Mouse (Mus musculus) liver, postnatal 0 days (tissue): ENCODE measurements around the gene Necab3. TPM values are rescaled to one million over a fixed set of nuclear protein-coding genes. Genes with fewer than 3 reads are reported as not detected.

ENCODE experiments used
- ATAC-seq: fragments of 200-750 bp; cut with Nextera tagmentation; 2 replicates; pipeline ENCODE4 v1.8.0; 2017; ENCODE audit warnings: mild to moderate bottlenecking, moderate library complexity
- DNase-seq: peaks from one replicate; pipeline ENCODE4 v3.0.0-alpha.2; 2016
- H3K27ac ChIP-seq: fragments of 300-500 bp; sonication (generic); 2 replicates; pipeline ENCODE4 v1.5.1; 2014; ENCODE audit warnings: antibody characterized with exemption, moderate library complexity, mild to moderate bottlenecking, low read depth
- H3K27me3 ChIP-seq: fragments of 300-500 bp; sonication (generic); 2 replicates; pipeline ENCODE4 v1.6.1; 2014; ENCODE audit warnings: low read length, control low read depth, mixed read lengths; ENCODE audit not compliant: insufficient read depth
- H3K36me3 ChIP-seq: fragments of 300-500 bp; sonication (generic); replicated peaks from 2 replicates; pipeline ENCODE4 v1.6.1; 2014; ENCODE audit warnings: mild to moderate bottlenecking, control low read depth, low read length, moderate library complexity, mixed read lengths; ENCODE audit not compliant: insufficient read depth
- H3K4me1 ChIP-seq: fragments of 300-500 bp; sonication (generic); 2 replicates; pipeline ENCODE4 v1.6.1; 2014; ENCODE audit warnings: antibody characterized with exemption, mild to moderate bottlenecking, control low read depth; ENCODE audit not compliant: insufficient read depth
- H3K4me2 ChIP-seq: fragments of 300-500 bp; sonication (generic); 2 replicates; pipeline ENCODE4 v1.6.1; 2014; ENCODE audit warnings: low read depth, mild to moderate bottlenecking, low read length, moderate library complexity, mixed read lengths
- H3K4me3 ChIP-seq: fragments of 300-500 bp; sonication (generic); 2 replicates; pipeline ENCODE4 v1.5.1; 2014; ENCODE audit warnings: low read depth, low read length
- H3K9ac ChIP-seq: fragments of 300-500 bp; sonication (generic); replicated peaks from 2 replicates; pipeline ENCODE4 v1.6.1; 2014; ENCODE audit warnings: mild to moderate bottlenecking, moderate library complexity
- H3K9me3 ChIP-seq: fragments of 300-500 bp; sonication (generic); 2 replicates; pipeline ENCODE4 v1.6.1; 2016; ENCODE audit warnings: mild to moderate bottlenecking, control low read depth, low read length, mixed read lengths
- CTCF ChIP-seq: sonication (generic); IDR thresholded peaks from 2 replicates; pipeline ENCODE4 v1.5.1; 2016; ENCODE audit warnings: antibody characterized with exemption, low read depth
- EP300 ChIP-seq: IDR thresholded peaks from 2 replicates; pipeline ENCODE4 v1.6.1; 2016; ENCODE audit warnings: antibody characterized with exemption, low read depth, mild to moderate bottlenecking
- WGBS: fragments of 180-500 bp; shearing (Covaris S2); extraction: QIAGEN DNeasy Blood & Tissue Kit; methylation state at CpG from one replicate; pipeline ENCODE4 v1.1.7; 2014; ENCODE audit not compliant: insufficient replicate concordance; 5-methylcytosine and 5-hydroxymethylcytosine counted together
- polyA plus RNA-seq: library from polyadenylated mRNA; unstranded; fragments of >200 nt; fragmentation: Nextera tagmentation; extraction: Ambion mirVana; gene quantifications from 2 replicates; pipeline ENCODE4 v1.2.1, GENCODE M21; 2015

Necab3 gene
- polyA plus RNA-seq, 1 experiment from 2014 or later: 0.13 TPM

DNA sequence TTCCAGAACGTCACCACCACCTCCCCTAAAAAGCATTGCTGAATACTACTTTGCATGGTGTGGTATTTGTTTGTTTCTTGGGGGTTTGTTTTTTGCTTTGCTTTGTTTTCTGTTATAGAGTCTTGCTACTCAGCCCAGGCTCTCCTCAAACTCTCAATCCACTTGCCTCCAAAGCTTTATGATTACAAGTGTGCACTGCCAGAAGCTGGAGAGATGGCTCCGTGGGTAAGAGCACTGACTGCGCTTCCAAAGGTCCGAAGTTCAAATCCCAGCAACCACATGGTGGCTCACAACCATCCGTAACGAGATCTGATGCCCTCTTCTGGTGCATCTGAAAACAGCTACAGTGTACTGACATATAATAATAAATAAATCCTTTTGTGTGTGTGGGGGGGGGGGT, 41.9 kb upstream of the Necab3 start:
- Histone ChIP-seq H3K27ac (peak overlapping the region; percentile 26; the same call in 1 of the 2 replicates), H3K9ac (no peak overlapping the region), H3K27me3 (no peaks in the 10 kb centered on the region), H3K36me3 (peaks cover 15% of the 10 kb centered on the region), H3K4me2 (peak overlapping the region; percentile 31), H3K4me1 (peaks cover 18% of the 10 kb centered on the region), H3K4me3 (no peak overlapping the region), H3K9me3 (no peaks in the 10 kb centered on the region)
- DNase-seq: no peak
- 56% methylated on average over 6 of the region's 6 CpGs for WGBS
- ATAC-seq: no peak
- TF ChIP-seq EP300 (no peak), CTCF (peak; percentile 37; the same call in 1 of the 2 replicates)

DNA sequence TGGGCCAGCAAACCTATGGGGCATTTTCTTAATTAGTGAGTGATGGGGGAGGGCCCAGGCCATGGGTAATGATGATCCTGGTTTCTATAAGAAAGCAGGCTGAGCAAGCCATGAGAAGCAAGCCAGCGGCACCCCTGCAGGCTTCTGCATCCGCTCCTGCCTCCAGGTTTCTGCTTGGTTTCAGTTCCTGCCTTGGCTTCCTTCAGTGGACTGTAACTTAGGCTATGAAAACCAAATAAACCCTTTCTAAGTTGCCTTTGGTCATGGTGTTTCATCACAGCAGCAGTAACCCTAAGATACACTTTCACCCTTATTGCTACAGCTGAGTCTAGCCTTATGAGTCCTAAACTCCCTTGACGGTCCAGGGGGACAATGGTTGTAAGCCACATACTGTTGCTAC, 38.7 kb upstream of the Necab3 start:
- Histone ChIP-seq H3K4me2 (no peak overlapping the region), H3K4me1 (peaks cover 5% of the 10 kb centered on the region), H3K9ac (no peak overlapping the region), H3K27ac (no peak overlapping the region), H3K9me3 (no peaks in the 10 kb centered on the region), H3K4me3 (no peak overlapping the region), H3K27me3 (no peaks in the 10 kb centered on the region), H3K36me3 (peaks cover 26% of the 10 kb centered on the region)
- WGBS: 76% methylated on average over 3 of the region's 3 CpGs
- TF ChIP-seq EP300 (no peak), CTCF (no peak)
- DNase-seq (no peak), ATAC-seq (no peak)

DNA sequence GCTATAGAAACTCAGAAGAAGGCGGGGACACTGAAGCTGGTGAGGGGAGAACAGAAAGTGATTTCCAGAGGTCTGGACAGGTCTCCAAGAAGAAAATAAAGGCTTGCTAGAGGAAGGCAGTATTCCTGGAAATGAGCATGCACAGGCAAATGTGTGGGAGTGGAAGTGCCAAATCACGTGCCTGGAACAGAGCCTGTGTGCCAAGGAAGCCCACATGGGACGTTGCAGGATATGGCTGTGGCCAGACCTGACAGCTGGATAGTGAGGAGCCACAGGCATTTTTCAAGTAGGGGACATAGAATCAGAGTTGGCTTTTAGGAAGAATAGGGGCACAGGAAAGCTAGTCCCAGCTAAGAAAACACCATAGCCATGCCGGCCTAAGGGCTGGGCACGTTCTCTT, 37.1 kb upstream of the Necab3 start:
- Histone ChIP-seq H3K9ac (no peak overlapping the region), H3K4me3 (no peak overlapping the region), H3K4me1 (peaks cover 3% of the 10 kb centered on the region; the same call in 1 of the 2 replicates), H3K27ac (no peak overlapping the region), H3K27me3 (no peaks in the 10 kb centered on the region), H3K36me3 (peaks cover 33% of the 10 kb centered on the region), H3K9me3 (no peaks in the 10 kb centered on the region), H3K4me2 (no peak overlapping the region)
- TF ChIP-seq CTCF: no peak
- ATAC-seq: no peak
- no peak for DNase-seq
- WGBS: 75% methylated on average over 5 of the region's 5 CpGs

DNA sequence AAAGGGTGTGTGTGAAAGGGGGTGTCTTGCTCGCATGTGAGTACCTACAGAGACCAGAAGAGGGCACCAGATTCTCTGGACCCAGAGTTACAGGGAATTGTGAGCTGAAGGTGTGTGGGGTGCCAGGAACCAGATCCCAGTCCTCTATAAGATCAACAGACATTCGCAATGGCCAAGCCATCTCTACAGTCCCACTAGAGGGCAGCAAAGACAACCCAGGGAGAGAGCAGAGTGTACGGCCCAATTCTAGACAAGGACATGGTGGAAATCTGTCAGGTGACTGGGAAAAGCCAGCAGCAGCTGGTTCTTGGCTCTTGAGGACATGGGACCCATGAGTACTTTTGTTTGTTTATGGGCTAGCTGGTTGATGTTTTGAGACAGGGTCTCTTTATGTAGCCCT, 34.3 kb upstream of the Necab3 start:
- TF ChIP-seq CTCF: peak; percentile 85
- TF ChIP-seq EP300: no peak
- ATAC-seq (peak; percentile 53), DNase-seq (no peak)
- Histone ChIP-seq H3K9me3 (no peaks in the 10 kb centered on the region), H3K36me3 (peaks cover 33% of the 10 kb centered on the region), H3K27me3 (no peaks in the 10 kb centered on the region), H3K4me2 (no peak overlapping the region), H3K4me1 (peaks cover 2% of the 10 kb centered on the region; the same call in 1 of the 2 replicates), H3K4me3 (no peak overlapping the region), H3K27ac (no peak overlapping the region), H3K9ac (no peak overlapping the region)
- WGBS: 70% methylated on average over 3 of the region's 3 CpGs

DNA sequence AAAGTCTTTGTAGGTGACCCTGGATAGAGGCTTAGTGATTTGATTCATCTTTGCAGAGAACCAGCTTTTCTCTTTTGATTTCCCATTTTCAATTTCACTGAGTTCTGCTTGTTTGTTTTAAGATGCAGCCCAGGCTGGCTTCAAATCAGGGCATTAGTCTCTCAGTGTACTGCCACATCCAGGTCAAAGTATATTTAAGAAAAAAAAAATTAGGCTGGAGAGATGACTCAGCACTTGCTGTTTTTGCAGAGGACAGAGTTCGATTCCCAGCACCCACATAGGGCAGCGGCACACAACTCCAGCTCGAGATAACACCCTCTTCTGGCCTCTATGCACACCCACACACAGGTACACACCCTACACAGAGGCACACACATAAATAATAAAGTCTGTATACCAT, 32.5 kb upstream of the Necab3 start:
- DNase-seq: no peak
- ATAC-seq: no peak
- peaks cover 48% of the 10 kb centered on the region for H3K36me3 ChIP-seq
- no peak overlapping the region for H3K4me2 ChIP-seq
- H3K4me1 ChIP-seq: no peaks in the 10 kb centered on the region
- H3K27me3 ChIP-seq: no peaks in the 10 kb centered on the region
- no peaks in the 10 kb centered on the region for H3K9me3 ChIP-seq
- TF ChIP-seq CTCF (no peak), EP300 (no peak)
- H3K27ac ChIP-seq: no peak overlapping the region
- no peak overlapping the region for H3K9ac ChIP-seq
- 75% methylated on average over 3 of the region's 3 CpGs for WGBS
- no peak overlapping the region for H3K4me3 ChIP-seq

DNA sequence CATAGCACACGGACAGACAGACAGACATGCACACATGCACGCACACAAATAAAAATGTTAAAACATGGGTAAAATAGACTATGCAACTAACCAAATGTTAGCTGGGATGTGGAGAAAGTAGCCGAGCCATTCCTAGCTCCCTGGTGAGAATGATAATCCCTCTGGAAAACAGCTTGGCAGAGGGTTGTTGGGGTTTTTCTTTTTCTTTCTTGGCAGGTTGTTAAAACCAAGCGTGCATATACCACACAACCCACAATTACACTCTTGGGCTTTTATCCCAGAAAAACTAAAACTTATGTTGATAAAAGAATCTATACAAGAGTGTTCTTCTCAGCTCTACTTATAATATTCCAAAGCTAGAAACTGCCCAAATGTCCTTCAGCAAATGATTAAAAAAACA, 30.4 kb upstream of the Necab3 start:
- Histone ChIP-seq H3K4me1 (no peaks in the 10 kb centered on the region), H3K36me3 (peaks cover 35% of the 10 kb centered on the region), H3K9me3 (no peaks in the 10 kb centered on the region), H3K27ac (no peak overlapping the region), H3K4me2 (no peak overlapping the region), H3K27me3 (no peaks in the 10 kb centered on the region), H3K9ac (no peak overlapping the region), H3K4me3 (no peak overlapping the region)
- DNase-seq: no peak
- ATAC-seq: no peak
- no peak for TF ChIP-seq EP300
- TF ChIP-seq CTCF: no peak
- WGBS: 82% methylated on average over 4 of the region's 4 CpGs

DNA sequence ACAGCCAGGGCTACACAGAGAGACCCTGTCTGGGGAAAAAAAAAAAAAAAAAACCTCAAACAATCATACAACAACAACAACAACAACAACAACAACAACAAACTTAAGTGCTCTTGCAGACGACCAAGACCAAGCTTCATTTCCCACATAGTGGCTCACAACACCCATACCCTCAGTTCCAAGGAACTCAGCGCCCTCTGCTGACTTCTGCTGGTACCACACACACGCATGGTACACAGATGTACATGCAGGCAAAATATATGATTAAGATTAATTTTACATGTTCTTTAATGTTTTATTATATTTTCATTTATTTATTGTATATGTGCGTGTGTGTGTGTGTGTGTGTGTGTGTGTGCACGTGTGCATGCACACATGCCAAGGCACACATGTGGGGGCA, 27.7 kb upstream of the Necab3 start:
- peak; percentile 77 for DNase-seq
- 70% methylated on average over 5 of the region's 5 CpGs for WGBS
- TF ChIP-seq CTCF: peak; percentile 82
- no peak for TF ChIP-seq EP300

More for the DNA sequence above, 27.7 kb upstream of the Necab3 start:
- Histone ChIP-seq H3K9me3 (no peaks in the 10 kb centered on the region), H3K27me3 (no peaks in the 10 kb centered on the region), H3K9ac (no peak overlapping the region), H3K27ac (no peak overlapping the region), H3K4me1 (no peaks in the 10 kb centered on the region), H3K4me2 (no peak overlapping the region), H3K4me3 (no peak overlapping the region), H3K36me3 (peaks cover 23% of the 10 kb centered on the region)
- ATAC-seq: peak; percentile 44; the same call in 1 of the 2 replicates
